Mouse (Mus musculus): Measurements from ENCODE around the gene Ankrd36. TPM values are rescaled to one million over a fixed set of nuclear protein-coding genes. Genes with fewer than 3 reads are reported as not detected.

The Ankrd36 gene
- polyA plus RNA-seq, 1 experiment from 2014 or later = not detected

GRCm38 (mm10) chr11:5718611-5719354, 149.3 kb downstream of the Ankrd36 start:
- no peak for ATAC-seq
- Histone ChIP-seq H3K9me3 (no peaks in the 10 kb centered on the region), H3K27me3 (no peaks in the 10 kb centered on the region), H3K27ac (no peak overlapping the region), H3K4me1 (replicated peaks) (no peaks in the 10 kb centered on the region), H3K9ac (replicated peaks) (no peak overlapping the region), H3K4me2 (replicated peaks) (no peak overlapping the region), H3K4me3 (replicated peaks) (no peak overlapping the region), H3K36me3 (peaks cover 51% of the 10 kb centered on the region)
- 94% methylated on average over 12 of the region's 12 CpGs for WGBS

GRCm38 (mm10) chr11:5729582-5729981, 160.1 kb downstream of the Ankrd36 start:
- H3K4me1 ChIP-seq (replicated peaks) = peaks cover 10% of the 10 kb centered on the region; the same call in 1 of the 2 replicates
- H3K9ac ChIP-seq (replicated peaks) = no peak overlapping the region
- no peak for ATAC-seq
- no peak overlapping the region for H3K4me3 ChIP-seq (replicated peaks)
- H3K27ac ChIP-seq = no peak overlapping the region
- no peak overlapping the region for H3K4me2 ChIP-seq (replicated peaks)
- H3K9me3 ChIP-seq = no peaks in the 10 kb centered on the region
- peaks cover 5% of the 10 kb centered on the region; the same call in 1 of the 2 replicates for H3K36me3 ChIP-seq
- no peaks in the 10 kb centered on the region for H3K27me3 ChIP-seq
- 94% methylated on average over 9 of the region's 9 CpGs for WGBS

GRCm38 (mm10) chr11:5732401-5732800, 162.9 kb downstream of the Ankrd36 start:
- Histone ChIP-seq H3K4me2 (replicated peaks) (no peak overlapping the region), H3K27me3 (no peaks in the 10 kb centered on the region), H3K27ac (peak overlapping the region; percentile 47; the same call in 1 of the 2 replicates), H3K9me3 (no peaks in the 10 kb centered on the region), H3K4me3 (replicated peaks) (no peak overlapping the region), H3K9ac (replicated peaks) (peak overlapping the region; percentile 41), H3K4me1 (replicated peaks) (peaks cover 10% of the 10 kb centered on the region; the same call in 1 of the 2 replicates), H3K36me3 (no peaks in the 10 kb centered on the region)
- no peak for ATAC-seq
- WGBS = 64% methylated on average over 5 of the region's 5 CpGs

- Histone ChIP-seq H3K27me3 (no peaks in the 10 kb centered on the region), H3K4me3 (replicated peaks) (no peak overlapping the region), H3K4me2 (replicated peaks) (no peak overlapping the region), H3K27ac (no peak overlapping the region), H3K9ac (replicated peaks) (no peak overlapping the region), H3K36me3 (no peaks in the 10 kb centered on the region), H3K4me1 (replicated peaks) (peaks cover 10% of the 10 kb centered on the region; the same call in 1 of the 2 replicates), H3K9me3 (no peaks in the 10 kb centered on the region)
- no peak for ATAC-seq
- 92% methylated on average over 4 of the region's 4 CpGs for WGBS
Measured at GRCm38 (mm10) chr11:5734323-5734722, 164.8 kb downstream of the Ankrd36 start.

GRCm38 (mm10) chr11:5737137-5737536, 167.7 kb downstream of the Ankrd36 start:
- H3K9me3 ChIP-seq = no peaks in the 10 kb centered on the region
- no peak overlapping the region for H3K4me2 ChIP-seq (replicated peaks)
- ATAC-seq = no peak
- 87% methylated on average over 5 of the region's 5 CpGs for WGBS
- no peaks in the 10 kb centered on the region for H3K27me3 ChIP-seq
- no peak overlapping the region for H3K27ac ChIP-seq
- peaks cover 27% of the 10 kb centered on the region for H3K4me1 ChIP-seq (replicated peaks)
- no peak overlapping the region for H3K9ac ChIP-seq (replicated peaks)
- H3K4me3 ChIP-seq (replicated peaks) = no peak overlapping the region
- no peaks in the 10 kb centered on the region for H3K36me3 ChIP-seq

Other genes with a start within 250 kb of the Ankrd36 start
- gene Znrf3, start 124.8 kb upstream of the Ankrd36 start, polyA plus RNA-seq (2015; fragmentation: Nextera tagmentation; extraction: Ambion mirVana) = 8.0 and 9.6 TPM in 2 replicates
- gene Xbp1, start 49.0 kb upstream of the Ankrd36 start, polyA plus RNA-seq (2015; fragmentation: Nextera tagmentation; extraction: Ambion mirVana) = 106 and 118 TPM in 2 replicates
- 13.3 and 15.3 TPM in 2 replicates for gene Ccdc117, start 27.5 kb upstream of the Ankrd36 start, polyA plus RNA-seq (2015; fragmentation: Nextera tagmentation; extraction: Ambion mirVana)
- 160 and 177 TPM in 2 replicates for gene Mrps24, start 146.0 kb downstream of the Ankrd36 start, polyA plus RNA-seq (2015; fragmentation: Nextera tagmentation; extraction: Ambion mirVana)
- 24.9 and 26.5 TPM in 2 replicates for gene Urgcp, start 192.7 kb downstream of the Ankrd36 start, polyA plus RNA-seq (2015; fragmentation: Nextera tagmentation; extraction: Ambion mirVana)
- 151 and 155 TPM in 2 replicates for gene Dbnl, start 218.8 kb downstream of the Ankrd36 start, polyA plus RNA-seq (2015; fragmentation: Nextera tagmentation; extraction: Ambion mirVana)
- gene Pgam2, start 234.0 kb downstream of the Ankrd36 start, polyA plus RNA-seq (2015; fragmentation: Nextera tagmentation; extraction: Ambion mirVana) = 2.3 and 2.6 TPM in 2 replicates

All from midbrain, embryonic 13.5 days (tissue).